Comparison of ENCODE assay signal across 8 mouse cellular contexts in genomic region chr14:54108311-54109074, GRCm38 (mm10).
DNase-seq lines count a peak whose midpoint lies in the region; ATAC-seq and TF ChIP-seq lines count a peak whose summit lies in the region.

No protein-coding gene starts in this region.

- no peak overlapping the region for H3K9ac ChIP-seq in forebrain, embryonic 15.5 days (replicated peaks)
- no peak overlapping the region for H3K9ac ChIP-seq in intestine, postnatal 0 days (ENCODE audit: low read depth, low read length)

- no peaks in the 10 kb centered on the region for H3K36me3 ChIP-seq in forebrain, embryonic 15.5 days
- no peaks in the 10 kb centered on the region for H3K36me3 ChIP-seq in intestine, postnatal 0 days (ENCODE audit: control insufficient read depth, insufficient read depth)

- no peaks in the 10 kb centered on the region for H3K9me3 ChIP-seq in forebrain, embryonic 15.5 days
- no peaks in the 10 kb centered on the region for H3K9me3 ChIP-seq in intestine, postnatal 0 days (ENCODE audit: control insufficient read depth)

- 0 out of 2 replicates have a peak overlapping the region, but pooled peaks have one; percentile 2 for H3K27ac ChIP-seq in forebrain, embryonic 15.5 days (replicated peaks)
- no peak overlapping the region for H3K27ac ChIP-seq in intestine, postnatal 0 days (ENCODE audit: low read depth, low read length)

- WGBS in forebrain, embryonic 15.5 days, result 24% methylated on average over 9 of the region's 9 CpGs
- WGBS in intestine, postnatal 0 days, result 13% methylated on average over 9 of the region's 9 CpGs

- 0 out of 2 replicates have a peak overlapping the region, but pooled peaks have one; percentile 3 for H3K4me2 ChIP-seq in forebrain, embryonic 15.5 days (replicated peaks)
- H3K4me2 ChIP-seq in intestine, postnatal 0 days (replicated peaks; ENCODE audit: low read depth), result 0 out of 2 replicates have a peak overlapping the region, but pooled peaks have one; percentile 21

- H3K27me3 ChIP-seq in forebrain, embryonic 15.5 days, result no peaks in the 10 kb centered on the region
- H3K27me3 ChIP-seq in intestine, postnatal 0 days (replicated peaks; ENCODE audit: control insufficient read depth, insufficient read depth, low read length), result no peaks in the 10 kb centered on the region

- peaks cover 27% of the 10 kb centered on the region for H3K4me1 ChIP-seq in forebrain, embryonic 15.5 days
- H3K4me1 ChIP-seq in intestine, postnatal 0 days (replicated peaks; ENCODE audit: control insufficient read depth, insufficient read depth, low read length), result peaks cover 8% of the 10 kb centered on the region

- intact Hi-C loops in left cerebral cortex, postnatal 25 days (cut with DNase I), result no loop called here

- no peak for TF ChIP-seq CTCF in intestine, postnatal 0 days (IDR thresholded peaks at IDR 0.05; ENCODE audit: low read depth)

- H3K4me3 ChIP-seq in forebrain, embryonic 15.5 days, result no peak overlapping the region
- H3K4me3 ChIP-seq in intestine, postnatal 0 days (ENCODE audit: low read depth, low read length), result no peak overlapping the region

- peak; percentile 16 to 36 for DNase-seq in left cerebral cortex, postnatal 25 days (ENCODE audit: low spot score in 2 of 2)
- no peak for DNase-seq in left cerebral cortex, adult 18-20 months (ENCODE audit: low spot score in 2 of 2)
- peak; percentile 31 for DNase-seq in WW6 (ENCODE audit: low read depth, low spot score)
- DNase-seq in lung, postnatal 4 days, result peak; percentile 74 to 77
- DNase-seq in testis, postnatal 14 days (ENCODE audit: low spot score), result peak; percentile 65
- no peak for DNase-seq in yolk sac, embryonic 10.5 days (ENCODE audit: low spot score)

- ATAC-seq in forebrain, embryonic 15.5 days (replicated peaks), result peak; percentile 71; the same call in 1 of the 2 replicates
- ATAC-seq in intestine, postnatal 0 days, result peak; percentile 86

Comparison
In these comparisons a context has a peak if more than half of its experiments do, and no peak if none do; other contexts are left out.
1. DNase-seq: peak in left cerebral cortex, postnatal 25 days (2 of 2), WW6 (single experiment), lung, postnatal 4 days (2 of 2) and testis, postnatal 14 days (single experiment); none in left cerebral cortex, adult 18-20 months (0 of 2) and yolk sac, embryonic 10.5 days (single experiment).